Mouse (Mus musculus) olfactory bulb, adult 2 months (tissue): ENCODE data around the gene Dhdds.

Experiments used
- CTCF ChIP-seq: fragments of 200-500 bp; IDR thresholded peaks from 2 replicates; pipeline ENCODE4 v1.5.1; 2012; ENCODE audit warnings: low read depth, mild to moderate bottlenecking, low read length, moderate library complexity; ENCODE audit not compliant: insufficient read depth
- POLR2A ChIP-seq: fragments of 200-500 bp; IDR thresholded peaks from 2 replicates; pipeline ENCODE4 v1.6.1; 2012; ENCODE audit warnings: mild to moderate bottlenecking, low read depth, low read length, moderate library complexity; ENCODE audit not compliant: insufficient read depth

DNA sequence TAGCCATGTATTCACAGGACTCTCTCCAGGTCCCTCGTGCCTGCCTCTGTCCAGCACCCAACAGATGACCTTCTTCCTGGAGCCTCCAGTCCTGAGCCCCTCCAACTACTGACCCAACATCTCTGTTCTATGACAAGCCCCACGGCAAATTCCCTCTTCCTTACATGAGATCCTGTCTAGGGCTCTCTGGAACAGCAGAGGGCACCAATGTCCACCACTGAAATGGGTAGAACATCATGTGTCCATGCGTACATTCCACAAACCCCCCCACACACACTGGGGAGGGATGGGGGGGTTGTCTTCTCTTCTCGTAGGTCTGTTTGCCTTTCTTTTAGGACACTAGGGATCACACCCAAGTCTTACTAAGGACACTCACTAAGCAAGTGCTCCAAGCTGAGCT, 10.7 kb downstream of the Dhdds start:
- TF ChIP-seq CTCF (no peak), POLR2A (no peak)
